Mouse (Mus musculus): ENCODE data around the gene Tle6.

DNA sequence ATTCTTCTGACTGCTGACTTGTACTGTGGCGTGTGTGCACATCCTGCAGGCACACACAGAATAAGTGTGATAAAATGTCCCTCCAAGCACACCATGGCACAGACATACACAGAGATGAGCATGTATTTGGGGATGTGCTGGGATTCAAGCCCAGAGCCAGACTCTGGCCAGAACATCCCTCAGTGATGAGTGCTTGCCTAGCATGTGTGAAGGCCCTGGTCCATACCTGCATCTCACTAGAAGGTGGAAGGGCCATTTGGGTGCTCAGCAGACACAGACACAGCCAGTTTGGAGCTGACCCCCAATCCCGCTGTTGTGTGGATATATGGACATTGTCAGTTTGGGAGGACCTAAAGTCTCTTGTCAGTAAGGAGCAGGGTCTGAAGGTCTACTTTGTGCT is 40.7 kb upstream of the Tle6 start:
- no peak for TF ChIP-seq POLR2A (IDR thresholded peaks at IDR 0.05; ENCODE audit: low read depth, low read length)
- TF ChIP-seq CTCF (conservative IDR thresholded peaks at IDR 0.05; ENCODE audit: insufficient read depth, insufficient read length, low read depth, low read length), result no peak

Data from kidney, adult 2 months (tissue).